Mouse (Mus musculus) frontal cortex, postnatal 10 days (tissue): Measurements from ENCODE around the gene Abca12.

Source experiments
- DNase-seq, 2 experiments: peaks; one replicate each; pipeline ENCODE4 v3.0.0; 2022; ENCODE audit warnings: low spot score in 2 of 2, mixed read lengths in 1 of 2

Gene Abca12

GRCm38 (mm10) chr1:71338548-71339340 lies 76.0 kb downstream of the Abca12 start:
- DNase-seq, result no peak

DNA sequence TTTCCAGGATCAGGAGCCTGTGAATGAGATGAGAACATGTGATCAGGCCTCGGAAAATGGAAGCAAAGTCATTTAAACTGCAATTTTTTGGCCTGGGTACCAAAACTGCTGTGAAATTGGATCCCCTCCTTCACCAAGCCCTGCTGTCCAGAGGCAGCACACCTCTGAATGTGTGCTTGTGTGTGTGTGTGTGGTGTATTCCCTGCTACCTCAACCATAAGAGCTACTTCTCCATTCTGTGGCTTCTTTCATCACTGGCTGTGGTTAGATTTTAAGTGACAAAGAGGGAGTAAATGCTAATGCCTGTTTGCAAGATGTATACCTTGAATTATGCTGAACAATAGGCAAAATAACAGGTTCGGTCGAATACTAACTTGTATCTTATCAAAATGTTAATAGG lies 84.4 kb downstream of the Abca12 start:
- no peak for DNase-seq

- DNase-seq, result no peak
Measured at GRCm38 (mm10) chr1:71312171-71312570, 102.5 kb downstream of the Abca12 start.

DNA sequence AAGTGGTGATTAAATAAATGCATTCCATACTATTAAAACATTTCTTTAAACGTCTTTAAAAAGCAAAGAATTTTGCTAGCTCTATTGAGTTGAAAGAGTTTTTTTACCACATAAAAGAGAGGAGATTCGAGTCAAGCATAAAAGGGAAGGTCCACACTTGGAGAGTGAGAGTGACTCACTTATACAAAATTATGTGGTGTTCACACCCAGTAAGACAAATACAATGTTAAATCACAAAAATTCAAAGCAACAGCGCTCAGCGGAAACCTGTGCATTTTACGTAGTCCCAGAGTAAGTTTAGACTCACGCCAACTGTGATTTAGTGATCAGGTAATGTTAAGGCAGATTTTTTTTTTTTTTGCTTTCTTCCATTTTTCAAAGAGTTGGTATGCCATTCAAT lies 104.1 kb downstream of the Abca12 start:
- DNase-seq, result no peak

- DNase-seq, result no peak
Measured at GRCm38 (mm10) chr1:71307362-71307761, 107.3 kb downstream of the Abca12 start.

DNA sequence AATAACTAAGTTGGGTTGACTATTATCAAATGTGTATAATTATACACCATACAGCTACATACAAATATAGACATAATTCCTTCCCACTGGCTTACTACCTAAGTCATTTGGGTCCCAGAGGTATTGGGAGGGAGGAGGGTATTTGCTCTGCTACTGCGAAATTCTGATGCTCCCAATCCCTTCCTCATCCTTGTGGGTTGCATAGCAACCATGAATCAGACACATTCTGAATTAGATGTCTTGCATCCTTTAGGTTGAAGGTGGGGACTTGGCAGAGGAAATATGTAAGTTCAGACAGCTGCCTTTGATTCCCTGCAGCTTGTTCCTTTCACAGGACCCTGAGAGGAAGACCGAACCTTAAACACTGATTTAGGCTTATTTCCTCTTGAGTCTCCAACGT lies 108.5 kb downstream of the Abca12 start:
- DNase-seq, result no peak

DNA sequence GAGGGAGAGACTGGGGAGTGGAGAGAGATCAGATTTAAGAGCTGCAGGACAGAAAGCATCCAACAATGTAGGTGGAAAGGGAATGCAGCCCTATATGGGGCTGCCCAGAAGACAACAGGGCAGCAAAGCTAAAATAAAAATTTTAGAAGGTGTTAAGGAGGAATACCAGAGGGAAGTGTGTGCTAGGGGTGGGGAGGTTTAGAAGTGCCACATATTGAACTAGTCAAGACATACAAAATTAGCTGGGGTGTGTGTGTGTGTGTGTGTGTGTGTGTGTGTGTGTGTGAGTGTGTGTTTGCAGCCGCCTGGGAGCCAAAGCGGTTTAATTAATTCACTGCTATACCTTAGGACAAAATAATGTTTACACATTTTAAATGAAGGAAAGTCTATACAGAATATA lies 110.1 kb downstream of the Abca12 start:
- DNase-seq, result no peak

DNA sequence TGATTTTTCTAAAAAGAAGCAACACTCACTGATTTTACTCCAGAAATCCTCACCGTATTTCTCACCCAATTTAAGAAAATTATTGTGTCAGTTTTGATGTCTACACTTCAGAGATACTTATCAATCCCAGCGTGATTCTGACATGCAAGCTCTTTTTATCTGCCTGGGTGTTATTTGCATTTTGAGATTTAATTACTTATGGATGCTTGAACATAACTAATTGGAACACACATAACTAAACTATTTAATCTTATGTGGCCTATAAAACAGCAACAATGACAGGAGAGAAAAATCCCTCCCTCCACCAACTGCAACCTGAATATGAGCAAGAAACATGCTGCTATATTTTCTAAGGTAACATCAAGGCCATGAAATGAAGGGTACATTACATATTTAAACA lies 117.7 kb downstream of the Abca12 start:
- no peak for DNase-seq

DNA sequence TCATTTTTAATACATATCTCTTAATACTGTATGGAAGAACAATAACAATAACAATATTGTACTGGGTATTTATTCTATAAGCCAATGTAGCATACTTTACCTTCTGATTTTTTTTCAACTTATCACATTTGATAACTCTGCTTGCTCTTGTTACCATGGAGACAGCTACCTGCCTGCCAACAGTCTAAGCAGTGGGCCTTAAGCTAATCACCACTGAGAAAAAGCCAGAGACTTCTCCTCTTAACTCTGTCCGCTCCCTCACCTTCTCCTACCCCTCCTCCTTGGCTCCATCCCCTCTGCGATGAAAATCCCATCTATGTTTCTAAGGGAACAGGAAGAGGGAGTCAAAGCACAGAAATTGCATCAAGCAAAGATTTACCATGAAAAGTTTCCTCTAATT lies 118.1 kb downstream of the Abca12 start:
- DNase-seq, result no peak

GRCm38 (mm10) chr1:71291917-71292316 lies 122.8 kb downstream of the Abca12 start:
- no peak for DNase-seq

DNA sequence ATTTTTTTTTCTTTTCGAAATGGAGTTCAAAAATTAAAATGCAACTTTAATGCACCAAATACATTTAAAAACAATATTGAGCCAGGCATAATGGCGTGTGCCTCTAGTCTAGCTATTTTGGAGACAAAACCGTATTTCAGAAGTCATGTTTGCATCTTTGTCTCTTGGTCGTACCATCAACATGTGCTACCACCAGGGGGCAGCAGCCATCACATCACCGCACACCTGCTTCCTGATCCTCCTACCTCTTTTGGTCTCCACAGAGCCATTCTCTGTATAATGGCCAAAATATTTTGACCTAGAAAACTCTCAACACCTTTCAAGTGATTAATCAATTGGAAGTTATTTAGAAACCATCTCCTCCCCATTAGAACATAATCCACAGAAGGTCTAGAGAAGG lies 125.2 kb downstream of the Abca12 start:
- peak in 1 of 2 experiments; percentile 41 for DNase-seq

GRCm38 (mm10) chr1:71276940-71277339 lies 137.8 kb downstream of the Abca12 start:
- no peak for DNase-seq

DNA sequence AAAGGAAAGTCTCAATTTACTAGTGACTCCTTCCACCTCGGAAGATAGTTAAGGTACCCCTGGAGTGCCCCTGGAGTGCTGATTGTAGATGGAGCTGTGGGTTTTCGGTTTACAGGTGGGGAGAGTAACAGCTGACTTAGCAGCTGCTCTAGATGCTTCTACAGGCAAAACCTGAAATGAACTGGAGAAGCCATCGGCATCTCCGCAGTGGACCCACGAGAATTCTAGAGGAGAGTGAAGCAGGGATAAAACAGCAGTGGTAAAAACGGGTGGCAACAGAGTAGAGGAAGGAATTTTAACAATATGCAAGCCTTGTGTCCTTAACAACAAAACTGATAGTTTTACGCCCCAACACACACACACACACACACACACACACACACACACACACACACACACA lies 142.2 kb downstream of the Abca12 start:
- peak in 1 of 2 experiments; percentile 9 for DNase-seq

DNA sequence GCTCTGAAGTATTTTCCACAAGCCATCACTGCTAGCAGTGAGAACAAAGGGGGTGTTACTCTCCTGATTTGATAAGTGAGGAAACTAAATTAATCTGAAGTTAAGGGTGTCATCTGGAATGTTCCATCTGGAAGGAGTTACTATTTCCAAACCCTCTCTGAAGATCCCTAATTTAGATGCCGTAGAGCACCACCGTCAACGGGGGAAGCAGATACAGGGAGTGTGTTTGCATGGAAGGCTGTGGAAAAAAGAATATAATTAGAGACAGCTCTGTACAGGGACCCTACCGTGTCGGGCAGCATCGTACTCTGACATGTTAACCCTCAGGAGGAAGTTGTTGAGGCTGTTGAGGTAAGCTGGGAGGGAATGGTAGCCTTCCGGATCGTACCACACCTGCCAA lies 142.6 kb downstream of the Abca12 start:
- DNase-seq, result peak in 1 of 2 experiments; percentile 15

DNA sequence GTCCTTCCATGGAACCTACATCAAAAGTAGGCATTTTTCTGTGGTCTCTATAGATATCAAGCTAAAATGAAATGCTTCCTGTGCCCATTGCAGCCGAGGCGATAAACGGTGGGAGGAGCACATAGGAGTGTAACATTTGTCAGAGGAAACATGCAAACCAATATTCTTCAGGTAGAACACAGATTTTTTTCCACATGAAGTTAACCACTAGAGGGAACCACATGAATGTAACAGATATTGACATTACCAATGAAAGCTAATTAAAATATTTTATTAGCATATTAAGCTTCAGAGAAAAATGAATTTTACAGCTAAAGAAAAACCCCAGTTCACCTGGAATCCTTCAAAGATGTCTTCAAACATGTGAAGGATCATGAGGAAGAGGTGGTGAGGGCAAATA lies 144.6 kb downstream of the Abca12 start:
- DNase-seq, result no peak

GRCm38 (mm10) chr1:71266630-71267029 lies 148.1 kb downstream of the Abca12 start:
- no peak for DNase-seq

- DNase-seq, result no peak
Measured at GRCm38 (mm10) chr1:71263532-71263931, 151.2 kb downstream of the Abca12 start.

- DNase-seq, result no peak
Measured at GRCm38 (mm10) chr1:71244647-71245046, 170.1 kb downstream of the Abca12 start.

DNA sequence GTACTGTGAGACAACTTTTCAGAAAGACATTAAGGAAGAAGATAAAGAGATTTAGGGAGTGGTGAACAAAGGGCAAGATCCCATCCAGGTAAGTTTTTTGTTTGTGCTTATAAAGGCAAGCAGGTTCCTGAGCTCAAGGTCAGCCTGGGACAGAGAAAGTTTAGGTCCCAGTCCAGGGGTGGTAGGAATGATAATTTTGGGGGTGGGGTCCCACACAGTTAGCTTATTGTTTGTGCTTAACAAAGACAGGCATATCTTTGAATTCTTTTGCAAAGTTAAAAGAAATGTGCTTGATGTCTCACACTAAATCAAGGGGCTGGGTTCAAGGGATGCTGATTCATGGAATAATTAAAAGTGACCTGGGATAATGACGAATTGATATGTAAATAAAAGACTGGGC lies 173.3 kb downstream of the Abca12 start:
- no peak for DNase-seq

- DNase-seq, result no peak
Measured at GRCm38 (mm10) chr1:71239586-71239985, 175.1 kb downstream of the Abca12 start.

GRCm38 (mm10) chr1:71235335-71235734 lies 179.4 kb downstream of the Abca12 start:
- DNase-seq, result no peak

- DNase-seq, result no peak
Measured at GRCm38 (mm10) chr1:71231211-71231610, 183.5 kb downstream of the Abca12 start.

DNA sequence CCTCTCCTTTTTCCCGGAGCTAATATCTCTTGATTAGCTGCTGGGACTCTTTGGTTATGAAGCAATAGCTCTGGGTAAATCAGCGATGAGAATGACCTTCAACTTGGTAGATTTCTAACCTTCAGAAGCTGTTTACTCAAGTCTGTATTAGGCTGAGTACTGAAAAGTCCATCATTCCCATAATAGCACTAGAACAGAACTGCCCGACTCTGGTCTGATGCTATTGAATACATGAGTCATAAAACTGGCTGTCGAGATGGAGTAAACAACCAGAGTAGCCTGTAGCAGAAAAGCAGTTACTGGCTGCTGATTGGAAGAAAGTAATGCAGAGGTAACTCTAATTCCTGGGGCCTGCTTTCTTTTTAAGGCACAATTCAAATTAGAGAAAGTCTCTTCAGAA lies 211.1 kb downstream of the Abca12 start:
- no peak for DNase-seq

GRCm38 (mm10) chr1:71196191-71196590 lies 218.5 kb downstream of the Abca12 start:
- no peak for DNase-seq
